ENCODE assay signal across 32 mouse cellular contexts in the genomic region with DNA sequence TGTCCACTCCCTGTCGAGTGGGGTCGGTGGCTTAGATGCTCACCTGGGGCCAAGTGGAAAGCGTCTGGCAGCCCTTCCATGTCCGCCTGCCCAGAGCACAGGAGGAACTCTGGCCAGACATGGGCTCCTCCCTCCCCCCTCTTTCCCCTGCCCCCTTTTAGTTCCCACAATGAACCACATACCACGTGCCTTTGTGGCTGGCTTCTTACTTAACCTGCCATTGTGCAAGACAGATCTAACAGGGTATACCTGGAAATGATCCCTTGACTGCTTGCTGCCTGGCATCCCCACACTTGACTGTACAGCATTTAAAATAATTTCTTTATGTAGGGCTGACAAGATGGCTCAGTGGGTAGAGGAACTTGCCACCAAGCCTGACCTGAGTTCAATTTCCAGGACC. TPM values are rescaled to one million over a fixed set of nuclear protein-coding genes. Genes with fewer than 3 reads are reported as not detected.
DNase-seq lines count a peak whose midpoint lies in the region; ATAC-seq and TF ChIP-seq lines count a peak whose summit lies in the region.
"Had no signal": no experiment of that assay in that cellular context is flagged by ENCODE, and none has a peak within 500 bp of the region (broad histone marks: within the 10 kb centered on the region; RNA-seq: fewer than 3 reads in every experiment).

No protein-coding gene starts in this region.

- H3K4me3 ChIP-seq in liver, postnatal 0 days (ENCODE audit: low read depth, low read length), result no peak overlapping the region
- H3K4me3 ChIP-seq in liver, embryonic 12.5 days, result no peak overlapping the region
- H3K4me3 ChIP-seq: embryonic facial prominence, embryonic 12.5 days; heart, adult 2 months; heart, embryonic 13.5 days; hindbrain, embryonic 12.5 days; midbrain, embryonic 12.5 days; neural tube, embryonic 13.5 days; stomach, embryonic 15.5 days had no signal

- intact Hi-C loops in gastrocnemius, postnatal 36 days (cut with DNase I), result no loop called here

- H3K4me1 ChIP-seq in liver, postnatal 0 days (ENCODE audit: insufficient read depth), result no peaks in the 10 kb centered on the region; the same call in 1 of the 2 replicates
- H3K4me1 ChIP-seq in liver, embryonic 12.5 days, result peaks cover 43% of the 10 kb centered on the region
- H3K4me1 ChIP-seq: midbrain, embryonic 12.5 days; neural tube, embryonic 13.5 days; stomach, embryonic 15.5 days had no signal

- H3K27ac ChIP-seq in liver, postnatal 0 days (ENCODE audit: low read depth), result no peak overlapping the region
- no peak overlapping the region for H3K27ac ChIP-seq in liver, embryonic 12.5 days
- H3K27ac ChIP-seq: embryonic facial prominence, embryonic 12.5 days; heart, adult 2 months; heart, embryonic 13.5 days; hindbrain, embryonic 12.5 days; macrophage; midbrain, embryonic 12.5 days; neural tube, embryonic 13.5 days; stomach, embryonic 15.5 days had no signal

- H3K27me3 ChIP-seq in liver, postnatal 0 days (ENCODE audit: insufficient read depth, low read length), result no peaks in the 10 kb centered on the region
- H3K27me3 ChIP-seq in liver, embryonic 12.5 days (replicated peaks), result peaks cover 7% of the 10 kb centered on the region
- H3K27me3 ChIP-seq: embryonic facial prominence, embryonic 12.5 days; heart, embryonic 13.5 days; hindbrain, embryonic 12.5 days; midbrain, embryonic 12.5 days; neural tube, embryonic 13.5 days; stomach, embryonic 15.5 days had no signal

- H3K9me3 ChIP-seq in liver, postnatal 0 days (ENCODE audit: low read length), result no peaks in the 10 kb centered on the region
- no peaks in the 10 kb centered on the region for H3K9me3 ChIP-seq in liver, embryonic 12.5 days (replicated peaks)
- H3K9me3 ChIP-seq: embryonic facial prominence, embryonic 12.5 days; heart, embryonic 13.5 days; hindbrain, embryonic 12.5 days; midbrain, embryonic 12.5 days; neural tube, embryonic 13.5 days; stomach, embryonic 15.5 days had no signal

- no peak overlapping the region for H3K4me2 ChIP-seq in liver, postnatal 0 days (ENCODE audit: low read depth, low read length)
- no peak overlapping the region for H3K4me2 ChIP-seq in liver, embryonic 12.5 days
- H3K4me2 ChIP-seq: embryonic facial prominence, embryonic 12.5 days; heart, embryonic 13.5 days; hindbrain, embryonic 12.5 days; midbrain, embryonic 12.5 days; neural tube, embryonic 13.5 days; stomach, embryonic 15.5 days had no signal

- 51% methylated on average over 5 of the region's 5 CpGs for WGBS in liver, postnatal 0 days (ENCODE audit: insufficient replicate concordance)
- WGBS in liver, embryonic 12.5 days (ENCODE audit: insufficient replicate concordance), result 42% methylated on average over 5 of the region's 5 CpGs

- TF ChIP-seq CTCF in liver, postnatal 0 days (IDR thresholded peaks at IDR 0.05; ENCODE audit: low read depth), result no peak

- no peaks in the 10 kb centered on the region for H3K36me3 ChIP-seq in liver, postnatal 0 days (replicated peaks; ENCODE audit: insufficient read depth, low read length)
- H3K36me3 ChIP-seq in liver, embryonic 12.5 days, result no peaks in the 10 kb centered on the region
- H3K36me3 ChIP-seq: embryonic facial prominence, embryonic 12.5 days; heart, embryonic 13.5 days; hindbrain, embryonic 12.5 days; midbrain, embryonic 12.5 days; neural tube, embryonic 13.5 days; stomach, embryonic 15.5 days had no signal

- DNase-seq in liver, postnatal 0 days, result no peak
- peak; percentile 76 for DNase-seq in 416B (ENCODE audit: low read depth)
- DNase-seq in frontal cortex, postnatal 14 days (ENCODE audit: low spot score in 2 of 2), result no peak
- DNase-seq in gastrocnemius, postnatal 36 days, result no peak
- DNase-seq: adrenal gland, adult 2 months; adrenal gland, postnatal 36 days; B cell, adult 2 months; cerebellum, adult 2 months; cerebellum, postnatal 14 days; gastrocnemius, postnatal 25 days; heart, adult 2 months; heart, postnatal 10 days; kidney, adult 8-10 months; kidney, postnatal 10 days; layer of hippocampus, postnatal 36 days; liver; lung, adult 18-20 months; right cerebral cortex, postnatal 25 days; thymus, adult 18-20 months; thymus, postnatal 25 days had no signal

- peak; percentile 48; the same call in 1 of the 2 replicates for ATAC-seq in liver, postnatal 0 days
- ATAC-seq in liver, embryonic 12.5 days, result no peak
- peak; percentile 64 for ATAC-seq in common myeloid progenitor, adult 5-6 weeks (replicated peaks; ENCODE audit: low read depth, poor library complexity, severe bottlenecking)
- ATAC-seq in megakaryocyte, adult 5-6 weeks (ENCODE audit: poor library complexity, severe bottlenecking), result peak; percentile 80
- ATAC-seq: forebrain, embryonic 14.5 days; intestine, embryonic 16.5 days had no signal

- peak; percentile 31; the same call in 1 of the 2 replicates for TF ChIP-seq EP300 in liver, postnatal 0 days (IDR thresholded peaks at IDR 0.05; ENCODE audit: low read depth)

- no peak overlapping the region for H3K9ac ChIP-seq in liver, postnatal 0 days (replicated peaks)
- no peak overlapping the region for H3K9ac ChIP-seq in liver, embryonic 12.5 days
- H3K9ac ChIP-seq: embryonic facial prominence, embryonic 12.5 days; heart, embryonic 13.5 days; hindbrain, embryonic 12.5 days; midbrain, embryonic 12.5 days; neural tube, embryonic 13.5 days; stomach, embryonic 15.5 days had no signal

RNA-seq across cellular contexts. Expression of gene Chst11, which starts 15.7 kb away (rescaled TPM):
- polyA plus RNA-seq in liver, postnatal 0 days (2015; fragmentation: Nextera tagmentation; extraction: Ambion mirVana), result 0.40 and 0.45 TPM in 2 replicates
- polyA plus RNA-seq in liver, embryonic 12.5 days (2016; fragmentation: Nextera tagmentation; extraction: Ambion mirVana), result 1.9 TPM in 2 replicates
- total RNA-seq in common myeloid progenitor, adult 5-6 weeks (2017), result 18.6 and 19.9 TPM in 2 replicates
- total RNA-seq in megakaryocyte, adult 5-6 weeks (2015), result 2.6 and 3.2 TPM in 2 replicates
- total RNA-seq in megakaryocyte, adult 5-6 weeks (2017), result 3.9 and 5.9 TPM in 2 replicates
- total RNA-seq in gastrocnemius, postnatal 36 days (2021), result 1 to 10 TPM in 1 of 2 experiments, under 1 TPM in 1; 0.77 to 1.2 TPM
